Mouse (Mus musculus): Measurements from ENCODE around the gene Catsperz. TPM values are rescaled to one million over a fixed set of nuclear protein-coding genes. Genes with fewer than 3 reads are reported as not detected.

Gene Catsperz
- polyA plus RNA-seq (2015; fragmentation: Nextera tagmentation; extraction: Ambion mirVana), result 2.8 and 4.8 TPM in 2 replicates

DNA sequence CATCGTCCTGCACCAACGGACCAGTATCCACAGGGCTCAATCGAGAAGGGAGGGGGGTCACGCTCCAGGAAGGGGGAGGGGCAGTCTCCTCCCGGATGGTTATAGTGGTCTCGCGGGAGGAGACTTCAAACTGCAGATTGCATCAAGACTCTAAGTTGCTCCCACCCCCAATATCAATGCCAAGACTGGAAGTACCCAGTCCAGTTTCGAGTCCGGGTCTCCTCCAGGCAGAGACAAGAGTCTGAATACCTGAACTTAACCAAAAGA, at the start of gene Catsperz:
Catsperz (minus strand) TSS at position 74 of the 267 bp plus-strand sequence.

DNA sequence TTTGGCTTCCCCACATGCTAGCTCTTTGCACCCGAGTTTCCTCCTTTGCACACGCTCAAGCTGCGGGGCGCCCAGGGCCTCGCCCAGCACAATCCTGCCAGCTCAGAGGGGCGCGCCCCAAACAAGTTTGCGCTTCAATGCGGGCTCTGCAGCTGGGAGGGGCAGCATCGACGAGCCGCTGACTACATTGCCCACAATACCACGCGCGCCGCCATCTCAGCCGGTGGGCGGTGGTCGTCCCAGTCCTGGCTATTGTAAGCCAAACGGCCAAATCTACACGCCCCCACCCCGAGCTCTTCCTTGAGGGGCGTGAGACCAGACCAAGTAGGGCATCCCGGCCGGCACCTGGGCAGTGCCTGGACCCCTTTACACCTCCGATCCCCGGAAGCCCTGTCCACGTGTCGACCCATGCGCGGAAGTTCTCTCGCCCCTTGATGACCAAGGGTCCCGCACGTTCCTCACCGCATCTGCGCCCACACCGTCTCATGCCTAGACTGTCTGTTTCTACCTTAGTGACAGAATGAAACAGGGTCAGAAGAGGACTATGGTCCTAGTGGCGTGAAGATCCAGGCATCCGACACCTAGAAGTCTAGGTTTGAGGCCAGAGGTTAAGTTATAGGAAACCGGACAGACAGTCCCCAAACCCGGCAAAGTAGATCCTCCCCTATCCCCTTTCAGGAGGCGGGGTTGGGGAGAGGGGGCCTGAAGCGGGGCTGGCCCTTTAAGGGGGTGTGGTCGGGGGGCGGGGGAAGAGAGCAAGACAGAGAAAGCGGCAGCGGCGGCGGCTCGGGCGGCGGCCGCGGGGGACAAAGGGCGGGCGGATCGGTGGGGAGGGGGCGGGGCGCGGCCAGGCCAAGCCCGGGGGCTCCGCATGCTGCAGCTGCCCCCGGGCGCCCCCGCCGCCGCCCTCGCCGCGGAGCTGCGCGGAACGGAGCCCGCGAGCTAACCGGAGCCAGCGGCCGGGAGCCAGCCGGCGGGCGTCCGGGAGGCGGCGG, 49.3 kb upstream of the Catsperz start, which contains the start of gene Ppp1r14b:
Ppp1r14b (plus strand) TSS at position 758 of the 995 bp plus-strand sequence.

DNA sequence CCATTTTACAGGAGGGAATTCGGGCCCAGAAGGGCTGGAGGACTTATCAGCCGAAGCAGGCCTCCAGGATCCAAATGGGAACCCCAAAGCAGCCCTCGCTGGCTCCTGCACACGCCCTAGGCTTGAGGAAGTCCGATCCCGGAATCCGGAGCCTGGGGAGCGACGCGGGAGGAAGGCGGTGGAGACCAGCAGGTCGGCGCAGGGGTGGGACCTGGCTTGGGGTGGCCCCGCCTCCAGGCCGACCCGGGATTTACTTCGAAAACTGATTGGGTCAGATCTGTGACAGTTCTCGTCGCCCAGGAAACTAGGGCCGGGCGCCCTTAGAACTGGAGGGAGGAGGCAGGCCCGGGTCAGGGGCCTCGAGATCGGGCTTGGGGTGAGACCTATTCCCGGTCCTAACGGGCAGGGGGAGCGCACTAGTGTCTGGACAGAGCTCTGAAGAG, 17.1 kb upstream of the Catsperz start, which contains the start of gene Gpr137:
Gpr137 (minus strand) TSS at position 232 of the 443 bp plus-strand sequence.

GRCm38 (mm10) chr19:6941372-6942248, 16.4 kb upstream of the Catsperz start, which contains the start of gene Bad:
Gene Bad, plus strand, starts transcription at chr19:6941861.

DNA sequence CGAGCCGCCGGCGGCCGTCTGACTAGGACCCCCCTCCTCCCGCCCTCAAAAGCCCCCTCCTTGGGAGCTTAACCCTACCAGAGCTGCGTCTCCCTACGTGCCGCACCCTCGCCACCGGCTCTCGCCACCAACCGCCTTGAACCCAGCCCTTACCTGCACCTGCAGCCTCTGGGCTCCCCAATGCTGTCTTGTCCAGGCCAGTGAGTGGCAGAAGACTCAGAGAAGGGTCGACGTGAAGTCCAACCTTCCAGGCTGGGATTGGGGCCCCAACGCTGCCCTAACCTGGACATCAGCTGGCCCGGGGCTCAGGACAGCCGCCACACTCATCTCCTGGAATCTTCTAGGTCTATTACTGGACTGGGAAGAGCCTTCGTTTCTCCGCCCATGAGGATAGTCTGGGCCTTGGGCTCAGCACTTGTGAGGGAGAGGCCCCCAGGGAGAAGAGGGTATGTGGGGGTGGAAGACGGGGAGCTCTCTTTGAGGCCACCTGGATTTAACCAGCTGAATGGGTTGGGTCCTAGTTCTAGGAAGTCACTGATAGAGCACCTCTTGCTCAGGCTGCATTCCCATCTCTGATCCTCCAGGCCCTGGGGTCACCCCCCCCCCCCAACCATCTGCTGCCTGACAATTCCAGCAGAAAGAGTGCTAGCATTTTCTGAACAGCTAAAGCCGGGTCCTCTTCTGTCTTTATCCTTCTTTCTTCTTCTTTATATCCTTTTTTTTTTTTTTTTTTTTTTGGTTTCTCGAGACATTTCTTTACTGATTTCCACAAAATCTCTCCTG, 9.2 kb upstream of the Catsperz start, which contains the start of gene Kcnk4:
Kcnk4 (minus strand) TSS at position 321 of the 783 bp plus-strand sequence.

GRCm38 (mm10) chr19:6921647-6922567, 3.3 kb downstream of the Catsperz start, which contains the start of gene Esrra:
Gene Esrra, minus strand, starts transcription at chr19:6921813.

GRCm38 (mm10) chr19:6909507-6910289, 15.5 kb downstream of the Catsperz start, which contains the start of the genes Trmt112 and Prdx5:
Gene Trmt112, plus strand, starts transcription at chr19:6909698.
Gene Prdx5, minus strand, starts transcription at chr19:6910106.

Small RNA genes lying within 50 kb of the gene (microRNA-seq; reads per million reads assigned to microRNA genes)
- 1.2 reads per million for gene Mir6990

Other genes starting within 250 kb of the Catsperz start
- 26.7 and 27.4 TPM in 2 replicates for gene Rps6ka4, start 84.7 kb downstream of the Catsperz start, polyA plus RNA-seq (2015; fragmentation: Nextera tagmentation; extraction: Ambion mirVana)
- gene Ccdc88b, start 67.2 kb downstream of the Catsperz start, polyA plus RNA-seq (2015; fragmentation: Nextera tagmentation; extraction: Ambion mirVana), result 1.7 and 2.4 TPM in 2 replicates
- gene Trmt112, start 15.7 kb downstream of the Catsperz start, polyA plus RNA-seq (2015; fragmentation: Nextera tagmentation; extraction: Ambion mirVana), result 128 and 132 TPM in 2 replicates
- 652 and 658 TPM in 2 replicates for gene Prdx5, start 15.3 kb downstream of the Catsperz start, polyA plus RNA-seq (2015; fragmentation: Nextera tagmentation; extraction: Ambion mirVana)
- gene Esrra, start 3.6 kb downstream of the Catsperz start, polyA plus RNA-seq (2015; fragmentation: Nextera tagmentation; extraction: Ambion mirVana), result 15.7 and 18.0 TPM in 2 replicates
- gene Kcnk4, start 9.1 kb upstream of the Catsperz start, polyA plus RNA-seq (2015; fragmentation: Nextera tagmentation; extraction: Ambion mirVana), result 25.1 and 29.6 TPM in 2 replicates
- 100 and 102 TPM in 2 replicates for gene Bad, start 16.5 kb upstream of the Catsperz start, polyA plus RNA-seq (2015; fragmentation: Nextera tagmentation; extraction: Ambion mirVana)
- 70.2 and 76.2 TPM in 2 replicates for gene Gpr137, start 17.1 kb upstream of the Catsperz start, polyA plus RNA-seq (2015; fragmentation: Nextera tagmentation; extraction: Ambion mirVana)
- 132 and 173 TPM in 2 replicates for gene Ppp1r14b, start 49.6 kb upstream of the Catsperz start, polyA plus RNA-seq (2015; fragmentation: Nextera tagmentation; extraction: Ambion mirVana)
- gene Plcb3, start 51.1 kb upstream of the Catsperz start, polyA plus RNA-seq (2015; fragmentation: Nextera tagmentation; extraction: Ambion mirVana), result 14.0 and 14.2 TPM in 2 replicates
- 215 and 225 TPM in 2 replicates for gene Fkbp2, start 55.1 kb upstream of the Catsperz start, polyA plus RNA-seq (2015; fragmentation: Nextera tagmentation; extraction: Ambion mirVana)
- gene Vegfb, start 62.3 kb upstream of the Catsperz start, polyA plus RNA-seq (2015; fragmentation: Nextera tagmentation; extraction: Ambion mirVana), result 117 and 140 TPM in 2 replicates
- 29.4 and 30.2 TPM in 2 replicates for gene Dnajc4, start 67.2 kb upstream of the Catsperz start, polyA plus RNA-seq (2015; fragmentation: Nextera tagmentation; extraction: Ambion mirVana)
- 23.5 and 27.1 TPM in 2 replicates for gene Nudt22, start 70.7 kb upstream of the Catsperz start, polyA plus RNA-seq (2015; fragmentation: Nextera tagmentation; extraction: Ambion mirVana)
- gene Trpt1, start 70.8 kb upstream of the Catsperz start, polyA plus RNA-seq (2015; fragmentation: Nextera tagmentation; extraction: Ambion mirVana), result 24.7 and 28.5 TPM in 2 replicates
- gene Fermt3, start 94.1 kb upstream of the Catsperz start, polyA plus RNA-seq (2015; fragmentation: Nextera tagmentation; extraction: Ambion mirVana), result 5.2 and 5.4 TPM in 2 replicates
- gene Stip1, start 114.6 kb upstream of the Catsperz start, polyA plus RNA-seq (2015; fragmentation: Nextera tagmentation; extraction: Ambion mirVana), result 143 and 152 TPM in 2 replicates
- gene Macrod1, start 131.4 kb upstream of the Catsperz start, polyA plus RNA-seq (2015; fragmentation: Nextera tagmentation; extraction: Ambion mirVana), result 6.0 and 8.2 TPM in 2 replicates
- gene Flrt1, start 180.3 kb upstream of the Catsperz start, polyA plus RNA-seq (2015; fragmentation: Nextera tagmentation; extraction: Ambion mirVana), result 10.8 and 12.7 TPM in 2 replicates